Mouse (Mus musculus) adrenal gland, adult 8-10 months (tissue): ENCODE measurements around the gene Birc2. TPM values are rescaled to one million over a fixed set of nuclear protein-coding genes. Genes with fewer than 3 reads are reported as not detected.

Experiments used
- DNase-seq: peaks from one replicate; pipeline ENCODE4 v3.0.0; 2022
- microRNA-seq, 2 experiments: library from miRNA; unstranded; fragments of <30 nt; microRNA quantifications; one replicate each; pipeline ENCODE4 v1.2.0; 2022
- total RNA-seq, 4 experiments: library from RNA; stranded (reverse); gene quantifications; 2 replicates each; pipeline ENCODE4 v1.2.4; 2022

Gene Birc2
- total RNA-seq, 4 experiments from 2014 or later: 62.9 to 77.8 (median 70.3) TPM

DNA sequence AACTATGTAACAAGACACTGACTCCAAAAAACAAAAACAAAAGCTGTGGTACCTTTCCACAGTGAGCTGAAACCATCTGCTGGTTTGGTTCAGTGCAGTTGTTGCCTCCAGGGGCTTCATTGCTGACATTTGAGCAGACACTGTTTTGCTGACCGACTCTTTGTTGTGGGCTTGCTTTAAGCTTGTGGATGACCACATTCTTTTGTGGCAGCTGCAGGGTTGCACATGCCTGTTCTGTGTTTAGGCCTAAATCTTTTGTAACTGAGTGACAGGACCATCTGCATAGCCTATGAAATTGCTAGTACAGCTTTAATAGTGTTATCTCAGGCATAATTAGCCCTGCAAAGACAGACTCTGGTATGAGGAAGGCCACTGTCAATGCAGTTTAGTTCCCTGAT is 52.2 kb downstream of the Birc2 start:
- DNase-seq: no peak

DNA sequence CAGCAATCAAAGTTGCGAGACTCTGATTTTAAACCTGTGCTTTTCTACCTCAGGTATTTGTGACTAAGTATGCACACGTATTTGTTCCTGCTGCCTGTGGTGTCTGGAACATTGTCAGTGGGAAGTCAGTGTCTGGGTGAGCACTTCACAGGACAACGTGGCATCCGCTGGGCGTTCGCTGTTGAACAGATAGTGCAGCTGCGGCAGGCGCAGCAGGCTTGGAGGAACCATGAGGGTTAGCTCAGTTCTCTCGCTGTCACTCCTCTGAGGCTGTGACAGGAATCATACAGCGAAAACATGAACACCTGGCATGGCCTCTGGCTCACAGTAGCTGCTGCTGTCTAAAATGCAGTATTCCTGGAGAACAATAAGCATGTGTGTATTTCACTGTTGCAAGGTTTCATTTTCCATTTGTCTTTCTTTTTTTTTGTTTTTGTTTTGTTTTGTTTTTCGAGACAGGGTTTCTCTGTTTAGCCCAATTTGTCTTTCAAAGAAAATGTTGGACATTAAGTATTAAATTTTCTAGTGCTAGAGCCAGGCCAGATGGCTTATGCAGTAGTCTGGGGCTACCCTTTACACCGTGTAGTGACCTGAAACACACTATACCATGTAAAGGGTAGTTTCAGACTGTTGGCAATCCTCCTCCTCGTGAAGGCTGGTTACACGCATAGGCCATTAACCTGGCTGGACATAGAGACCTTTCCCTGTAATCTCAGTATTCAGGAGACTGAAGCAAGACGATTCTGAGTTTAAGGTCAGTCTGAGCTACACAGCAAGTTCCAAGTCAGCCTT is 52.8 kb downstream of the Birc2 start:
- no peak for DNase-seq

DNA sequence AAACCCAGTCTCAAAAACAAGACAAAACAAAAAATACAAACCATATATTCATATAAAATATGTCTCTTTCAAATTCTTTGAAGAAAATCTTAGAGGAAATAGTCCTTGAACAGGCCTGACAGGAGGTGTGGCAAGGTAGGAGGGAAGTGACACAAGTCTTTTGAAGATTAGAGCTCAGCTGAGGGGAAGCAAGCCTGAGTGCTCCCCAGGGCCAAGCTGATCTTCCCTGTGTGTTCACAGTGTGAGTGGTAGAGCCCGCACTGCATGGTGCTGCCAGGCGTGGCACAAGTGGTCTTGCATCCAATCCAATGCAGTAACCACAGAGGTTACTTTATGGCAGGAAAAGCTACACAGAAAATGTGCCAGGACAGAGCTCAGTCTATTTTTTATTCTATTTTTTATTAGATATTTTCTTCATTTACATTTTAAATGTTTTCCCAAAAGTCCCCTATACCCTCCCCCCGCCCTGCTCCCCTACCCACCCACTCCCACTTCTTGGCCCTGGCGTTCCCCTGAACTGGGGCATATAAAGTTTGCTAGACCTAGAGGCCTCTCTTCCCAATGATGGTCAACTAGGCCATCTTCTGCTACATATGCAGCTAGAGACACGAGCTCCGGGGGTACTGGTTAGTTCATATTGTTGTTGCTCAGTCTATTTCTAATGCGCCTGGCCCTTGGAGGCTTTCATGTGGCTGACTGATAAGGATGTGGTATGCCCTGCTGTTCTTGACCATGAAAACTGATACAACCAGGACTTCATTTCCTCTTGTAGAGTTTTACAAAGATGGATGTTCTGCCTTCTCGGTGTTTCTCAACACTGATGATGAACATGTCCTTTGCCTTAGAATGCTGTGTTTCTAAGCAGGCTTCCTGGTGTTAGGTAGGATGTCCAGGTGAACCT is 56.4 kb downstream of the Birc2 start:
- no peak for DNase-seq

DNA sequence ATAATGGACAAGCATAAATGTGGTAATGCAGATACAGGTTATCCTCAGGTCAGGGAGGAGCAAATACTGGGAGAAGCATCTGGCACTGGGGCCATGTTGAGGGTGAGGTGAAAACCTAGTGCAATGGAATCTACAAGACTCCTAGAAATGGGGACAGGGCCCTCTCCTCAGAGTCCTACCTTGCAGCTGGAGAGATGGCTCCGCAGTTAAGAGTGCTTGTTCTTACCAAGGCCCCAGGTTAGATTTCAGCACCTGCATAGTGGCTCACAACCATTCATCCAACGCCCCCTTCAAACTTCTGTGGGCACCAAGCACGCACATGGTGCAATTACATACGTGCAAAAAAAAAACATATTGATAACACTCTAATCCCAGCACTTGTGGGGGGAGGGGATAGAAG is 57.1 kb downstream of the Birc2 start:
- no peak for DNase-seq

DNA sequence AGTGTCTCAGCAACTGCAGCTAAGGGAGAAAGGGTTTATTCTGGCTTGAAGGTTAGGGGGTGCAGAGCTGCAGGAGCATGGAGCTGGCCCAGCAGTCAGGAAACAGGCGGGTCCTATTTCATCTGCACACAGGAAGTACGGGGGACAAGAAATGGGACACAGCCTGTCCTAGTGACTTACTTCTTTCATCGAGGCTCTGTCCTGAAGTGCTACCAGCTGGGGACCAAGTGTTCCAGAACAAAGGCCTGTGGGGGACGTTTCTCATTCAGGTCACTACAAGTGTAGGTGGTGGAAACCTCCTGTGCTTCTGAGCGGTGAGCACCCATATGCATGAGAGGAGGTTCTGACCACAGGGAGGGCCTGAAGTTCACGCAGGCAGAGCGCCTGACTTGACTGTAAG is 58.1 kb downstream of the Birc2 start:
- no peak for DNase-seq

DNA sequence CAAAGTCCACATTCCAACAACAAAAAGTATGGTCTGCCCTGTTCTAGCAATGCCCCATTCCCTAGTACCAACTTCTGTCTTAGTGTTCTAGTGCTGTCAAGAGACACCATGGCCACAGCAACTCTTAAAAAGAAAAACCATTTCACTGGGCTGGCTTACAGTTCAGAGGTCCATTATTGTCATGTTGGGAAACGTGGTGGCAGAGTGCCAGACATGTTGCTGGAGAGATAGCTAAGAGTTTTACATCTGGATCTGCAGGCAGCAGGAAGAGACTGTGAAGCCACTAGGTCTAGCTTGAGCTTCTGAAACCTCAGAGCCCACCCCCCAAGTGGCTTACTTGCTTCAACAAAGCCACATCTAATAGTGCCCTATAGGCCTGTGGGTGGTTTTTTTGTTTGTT is 59.2 kb downstream of the Birc2 start:
- DNase-seq: no peak

DNA sequence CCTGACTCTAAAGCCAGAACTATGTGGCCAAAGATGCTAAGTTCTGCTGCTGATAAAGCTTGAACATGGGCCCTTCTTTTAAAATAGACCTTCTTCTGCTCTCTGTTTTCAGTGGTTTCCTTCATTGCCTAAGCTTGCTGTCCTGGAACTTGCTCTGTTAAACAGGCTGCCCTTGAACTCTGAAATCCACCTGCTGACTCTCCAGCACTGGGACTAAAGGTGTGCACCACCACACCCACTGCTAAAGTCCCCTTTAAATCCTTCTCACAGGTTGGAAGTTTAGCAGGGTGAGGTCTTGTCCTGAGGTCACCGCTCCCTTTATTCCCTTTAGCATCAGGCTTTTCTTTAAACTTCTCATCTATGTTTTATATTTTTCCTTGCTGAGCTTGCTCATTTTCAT is 59.9 kb downstream of the Birc2 start:
- DNase-seq: no peak

DNA sequence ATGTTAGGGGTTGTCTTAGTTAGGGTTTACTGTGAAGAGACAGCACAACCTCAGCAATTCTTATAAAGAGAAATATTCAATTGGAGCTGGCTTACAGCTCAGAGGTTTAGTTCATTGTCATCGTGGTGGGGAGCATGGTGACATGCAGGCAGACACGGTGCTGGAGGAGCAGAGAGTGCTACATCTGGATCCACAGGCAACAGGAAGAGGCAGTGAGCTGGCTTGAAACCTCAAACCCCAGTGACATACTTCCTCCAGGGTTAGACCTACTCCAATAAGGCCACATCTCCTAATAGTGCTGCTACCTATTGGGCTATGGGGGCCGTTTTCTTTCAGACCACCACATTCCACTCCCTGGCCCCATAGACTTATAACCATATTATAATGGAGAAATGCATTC is 60.9 kb downstream of the Birc2 start:
- no peak for DNase-seq

DNA sequence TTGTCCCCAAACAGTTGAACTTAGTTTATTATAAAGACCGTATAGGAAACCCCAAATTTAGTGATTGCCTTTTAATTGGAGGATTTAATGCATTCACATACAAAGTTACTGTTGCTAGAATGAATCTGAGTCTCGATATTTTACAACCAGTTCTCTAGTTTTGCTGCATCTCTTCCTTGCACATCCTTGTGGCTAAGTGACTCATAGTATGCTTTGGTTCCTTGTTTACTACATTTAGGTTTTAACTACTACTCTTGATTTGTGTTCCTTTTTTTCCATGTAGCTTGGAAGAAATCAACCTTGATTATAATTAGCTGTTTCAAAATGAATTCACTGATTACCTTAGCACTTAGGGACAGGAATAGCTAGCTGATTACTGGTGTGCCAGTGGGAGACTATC is 61.9 kb downstream of the Birc2 start:
- no peak for DNase-seq

DNA sequence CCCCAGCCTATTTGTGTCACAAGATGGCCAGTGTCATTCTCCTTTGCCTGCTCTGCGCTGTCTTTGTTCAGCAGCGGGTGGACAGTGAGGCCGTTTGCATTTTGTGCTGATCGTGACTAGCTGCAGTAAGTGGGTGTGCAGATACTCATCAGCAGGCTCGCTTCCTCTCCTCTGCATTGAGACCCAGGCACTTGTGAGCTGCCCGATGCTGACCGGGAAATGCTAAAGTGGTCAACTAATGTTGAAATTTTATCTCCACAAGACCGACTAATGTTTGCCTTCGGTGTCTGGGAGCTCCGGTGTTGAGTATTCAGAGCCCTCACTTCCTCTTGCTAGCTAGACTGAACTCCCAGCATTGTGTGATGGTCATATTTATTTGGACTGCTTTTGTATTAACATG is 62.3 kb downstream of the Birc2 start:
- no peak for DNase-seq

DNA sequence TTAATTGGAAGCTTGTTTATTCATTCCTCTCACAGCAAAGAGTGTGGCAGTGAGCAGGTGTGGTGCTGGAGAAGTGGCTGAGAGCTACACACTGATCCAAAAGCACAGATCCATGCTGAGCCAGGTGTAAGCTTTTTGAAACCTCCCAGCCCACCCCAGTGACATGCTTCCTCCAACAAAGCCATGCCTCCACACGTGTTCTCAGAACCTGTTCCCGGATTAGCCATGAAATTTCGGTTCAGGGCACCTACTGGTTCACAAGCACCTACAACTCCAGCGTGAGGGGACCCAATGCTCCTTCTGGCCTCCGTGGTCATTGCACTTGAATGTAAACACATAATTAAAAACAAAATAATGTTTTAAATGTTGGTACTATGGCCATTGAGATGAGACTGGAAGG is 63.2 kb downstream of the Birc2 start:
- DNase-seq: no peak

DNA sequence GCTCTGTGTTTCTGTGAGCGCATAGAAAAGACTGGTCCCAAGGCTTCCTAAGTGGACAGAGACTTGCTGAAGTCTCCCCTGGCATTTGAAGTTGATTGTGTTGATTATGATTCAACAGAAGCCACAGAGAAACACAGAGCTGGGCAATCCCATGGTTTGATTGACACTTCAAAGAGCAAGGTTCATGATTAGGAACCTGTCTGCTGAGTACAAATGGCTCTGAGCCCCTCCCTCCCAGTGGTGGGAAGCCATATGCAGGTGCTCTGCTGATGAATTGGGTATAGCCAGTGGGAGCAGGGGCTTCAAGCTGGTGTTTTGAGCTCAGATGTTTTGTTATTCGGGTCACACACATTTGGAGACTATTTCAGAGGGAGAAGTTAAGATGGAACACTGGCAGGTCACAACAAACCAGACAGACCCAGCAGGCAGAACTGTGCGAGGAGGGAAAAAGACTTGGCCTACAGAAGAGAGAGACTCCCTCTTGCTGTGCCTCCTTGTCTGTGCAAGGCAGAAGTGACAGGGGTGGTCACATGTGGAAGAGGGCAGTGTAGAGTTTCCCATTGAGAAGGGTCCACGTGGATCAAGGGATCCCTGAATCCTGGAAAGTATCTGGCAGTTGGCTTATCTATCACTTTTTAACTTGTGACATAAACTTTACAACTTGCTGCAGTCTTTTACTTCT is 64.0 kb downstream of the Birc2 start:
- DNase-seq: no peak

DNA sequence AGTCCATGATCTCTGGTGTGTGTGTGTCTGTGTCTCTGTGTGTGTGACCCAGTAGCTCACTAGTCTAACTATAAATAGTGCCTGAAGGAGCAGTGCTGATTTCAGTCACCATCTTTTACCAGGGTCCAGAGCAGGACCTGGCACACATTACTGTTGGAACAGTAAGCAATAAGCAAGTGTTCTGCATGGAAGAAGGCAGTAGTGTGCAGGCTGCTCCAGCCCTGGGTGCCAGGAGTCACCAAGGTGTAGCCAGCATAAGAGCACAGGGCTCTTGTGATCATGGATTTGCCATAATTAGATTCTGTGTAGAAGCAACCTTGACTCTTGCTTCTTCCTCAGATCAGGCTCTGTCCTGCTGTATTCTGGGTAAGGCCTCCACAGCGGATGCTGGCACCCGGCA is 64.5 kb downstream of the Birc2 start:
- no peak for DNase-seq

DNA sequence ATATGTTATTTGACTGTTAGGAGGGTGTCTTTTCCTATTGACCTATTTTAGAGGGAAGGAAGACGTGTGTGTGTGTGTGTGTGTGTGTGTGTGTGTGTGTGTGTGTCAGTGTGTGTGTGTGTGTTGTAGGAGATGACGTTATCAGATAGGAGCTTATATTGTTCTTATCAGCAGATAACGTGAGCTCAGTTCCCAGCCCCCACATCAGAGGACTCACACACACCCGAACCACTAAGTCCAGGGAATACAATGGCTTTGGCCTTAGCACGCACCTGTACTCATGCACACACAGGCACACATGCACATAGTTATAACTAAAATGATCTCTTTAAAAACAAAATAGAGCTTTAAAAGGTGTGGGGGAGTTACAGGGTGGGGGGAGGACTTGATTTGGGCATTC is 67.4 kb downstream of the Birc2 start:
- no peak for DNase-seq

DNA sequence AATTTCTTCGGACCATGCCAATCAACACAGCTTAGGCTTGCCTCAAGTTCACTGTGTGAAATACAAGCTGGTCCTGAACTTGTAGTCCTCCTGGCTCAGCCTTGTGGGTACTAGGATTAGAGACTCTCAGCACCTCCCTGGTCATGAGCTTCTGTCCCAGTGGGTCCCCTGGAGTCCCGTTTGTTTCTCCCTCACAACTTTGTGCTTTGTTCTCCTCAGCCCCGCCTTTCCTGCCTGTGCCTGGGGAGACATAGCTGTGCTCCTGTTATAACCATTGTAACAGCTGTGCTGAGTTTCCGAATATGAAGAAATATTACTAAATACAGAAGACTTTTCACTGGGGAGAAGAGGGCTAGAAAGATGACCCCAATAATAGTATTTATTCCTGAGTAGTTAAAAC is 67.8 kb downstream of the Birc2 start:
- DNase-seq: no peak

Small RNA genes within 50 kb of the gene (microRNA-seq; reads per million reads assigned to microRNA genes)
- 0.70 to 1.5 reads per million in 2 experiments for gene Mir5618

Other genes starting within 250 kb of the Birc2 start
- gene Mmp20, start 208.8 kb downstream of the Birc2 start, total RNA-seq: not detected
- gene Mmp7, start 145.0 kb downstream of the Birc2 start, total RNA-seq: not detected
- gene Tmem123, start 73.0 kb downstream of the Birc2 start, total RNA-seq: 100 to 1,000 TPM; 175 to 208 (median 193) TPM
- 10 to 100 TPM; 22.2 to 35.6 (median 30.6) TPM for gene Birc3, start 36.1 kb upstream of the Birc2 start, total RNA-seq
- 10 to 100 TPM; 68.4 to 87.2 (median 83.9) TPM for gene Yap1, start 167.5 kb upstream of the Birc2 start, total RNA-seq
- 1 to 10 TPM; 2.5 to 5.9 (median 3.8) TPM for gene Cfap300, start 205.8 kb upstream of the Birc2 start, total RNA-seq